Mouse (Mus musculus) heart, postnatal 0 days (tissue): Measurements from ENCODE around the gene Wwox.

Experiments used
- CTCF ChIP-seq: IDR thresholded peaks from 2 replicates; pipeline ENCODE4 v1.5.1; 2016; ENCODE audit warnings: antibody characterized with exemption, control low read depth, low read depth
- EP300 ChIP-seq: IDR thresholded peaks from 2 replicates; pipeline ENCODE4 v1.6.1; 2016; ENCODE audit warnings: antibody characterized with exemption, low read depth

DNA sequence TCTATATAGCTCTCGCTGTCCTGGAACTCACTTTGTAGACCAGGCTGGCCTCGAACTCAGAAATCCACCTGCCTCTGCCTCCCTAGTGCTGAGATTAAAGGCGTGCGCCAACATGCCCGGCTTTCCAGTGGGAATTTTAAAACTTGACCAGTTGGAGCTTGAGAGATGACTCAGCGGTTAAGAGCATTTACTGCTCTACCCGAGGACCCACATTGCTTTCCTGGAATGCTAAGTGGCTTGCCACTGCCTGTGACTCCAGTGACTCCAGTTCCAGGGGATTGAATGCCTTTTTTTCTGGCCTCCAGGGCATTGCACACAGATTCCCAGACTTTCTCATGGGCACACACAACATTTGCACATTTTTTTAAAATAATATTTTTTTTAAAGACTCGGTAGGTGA, 499.9 kb downstream of the Wwox start:
- TF ChIP-seq CTCF (no peak), EP300 (no peak)
